Mouse (Mus musculus) cerebellum, adult 9-11 months (tissue): ENCODE data around the gene Prkg2.

Experiments
- DNase-seq: peaks from one replicate; pipeline ENCODE4 v3.0.0; 2022

Prkg2 gene

DNA sequence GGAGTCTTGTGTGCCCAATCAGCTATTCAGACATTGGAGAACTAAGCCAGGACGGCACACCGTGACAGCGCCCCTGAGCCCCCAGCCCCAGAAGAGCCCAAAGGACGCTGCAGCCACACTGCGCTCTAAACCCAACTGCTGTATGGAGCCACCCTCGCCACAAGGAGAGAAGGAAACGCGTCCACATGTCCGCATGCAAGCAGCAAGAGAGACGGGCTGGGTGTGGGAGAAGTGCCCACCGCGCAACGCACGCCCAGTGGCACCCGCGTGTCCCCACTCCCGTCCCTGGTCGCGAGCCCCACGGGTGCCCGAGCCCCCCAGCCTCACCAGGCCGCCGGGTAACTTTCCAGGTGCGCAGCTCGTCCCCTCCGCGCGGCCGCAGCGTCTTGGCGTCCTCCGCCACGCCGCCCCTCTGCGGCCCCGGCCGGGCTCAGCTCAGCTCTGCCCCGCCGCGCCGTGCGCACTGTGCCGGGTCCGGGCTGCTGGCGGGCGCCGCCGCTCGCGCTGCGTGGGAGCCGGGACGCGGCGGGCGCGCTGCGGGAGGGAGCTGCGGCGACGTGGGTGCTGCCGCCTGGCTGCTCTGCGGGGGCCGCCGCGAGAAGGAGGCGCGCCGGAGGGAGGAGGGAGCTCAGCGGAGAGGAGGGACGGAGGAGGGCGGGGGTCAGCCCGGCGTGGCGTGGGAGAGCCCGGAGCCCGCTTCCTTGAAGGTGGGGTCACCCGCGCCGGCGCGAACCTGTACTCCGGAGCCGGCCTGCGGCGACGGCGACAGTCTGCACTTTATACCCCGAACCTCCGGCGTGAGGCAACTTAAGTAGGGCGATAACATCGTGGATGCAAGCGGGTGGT is at the start of gene Prkg2:
Gene Prkg2, minus strand, starts transcription at position 756 of the 846 bp plus-strand sequence.
- no peak for DNase-seq

DNA sequence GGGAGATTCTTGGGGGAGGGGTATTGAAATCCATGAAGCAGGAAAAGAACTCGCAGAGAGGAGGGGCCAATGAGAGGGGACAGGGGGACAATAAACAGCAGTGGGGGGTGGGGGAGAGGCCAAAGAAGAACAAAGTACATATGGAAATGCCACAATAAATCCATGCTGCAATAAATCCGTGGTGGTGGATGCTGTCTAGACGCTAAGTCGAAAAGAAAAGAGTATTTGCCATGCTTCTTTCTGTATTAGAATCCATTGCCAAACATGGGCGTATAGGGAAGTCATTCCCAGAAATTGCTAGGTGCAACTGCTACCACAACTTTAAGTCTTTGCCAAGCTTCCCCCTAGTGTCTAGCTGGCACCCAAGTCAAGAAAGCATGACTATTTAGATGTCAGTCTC is 46.8 kb upstream of the Prkg2 start:
- no peak for DNase-seq

GRCm38 (mm10) chr5:99078375-99078774 is 41.2 kb upstream of the Prkg2 start:
- no peak for DNase-seq

GRCm38 (mm10) chr5:99068391-99068790 is 31.2 kb upstream of the Prkg2 start:
- DNase-seq = no peak

GRCm38 (mm10) chr5:99062582-99062981 is 25.4 kb upstream of the Prkg2 start:
- no peak for DNase-seq

DNA sequence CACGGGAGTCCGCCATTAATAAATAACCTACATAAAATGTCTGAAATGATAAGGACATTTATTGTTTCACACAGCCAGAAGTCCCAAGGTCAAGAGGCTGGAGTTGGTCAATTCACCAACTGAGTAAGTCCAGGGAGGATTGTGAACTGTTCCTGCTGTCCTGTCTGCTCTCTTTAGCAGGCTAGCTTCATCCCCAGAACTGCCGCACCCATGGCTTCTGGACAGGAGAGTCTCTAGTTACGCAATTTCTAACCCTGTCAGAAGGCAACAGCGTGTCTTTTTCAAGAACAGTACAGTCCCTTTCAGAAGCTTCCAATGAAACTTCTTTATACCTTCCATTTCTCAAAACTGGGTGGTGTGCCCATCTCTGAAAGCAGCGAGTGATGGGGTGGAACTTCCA is 1.9 kb upstream of the Prkg2 start:
- no peak for DNase-seq

GRCm38 (mm10) chr5:99037442-99037811 is 276 bp upstream of the Prkg2 start:
- DNase-seq = no peak

- no peak for DNase-seq
Measured at GRCm38 (mm10) chr5:99035961-99036360, 1.2 kb downstream of the Prkg2 start.

DNA sequence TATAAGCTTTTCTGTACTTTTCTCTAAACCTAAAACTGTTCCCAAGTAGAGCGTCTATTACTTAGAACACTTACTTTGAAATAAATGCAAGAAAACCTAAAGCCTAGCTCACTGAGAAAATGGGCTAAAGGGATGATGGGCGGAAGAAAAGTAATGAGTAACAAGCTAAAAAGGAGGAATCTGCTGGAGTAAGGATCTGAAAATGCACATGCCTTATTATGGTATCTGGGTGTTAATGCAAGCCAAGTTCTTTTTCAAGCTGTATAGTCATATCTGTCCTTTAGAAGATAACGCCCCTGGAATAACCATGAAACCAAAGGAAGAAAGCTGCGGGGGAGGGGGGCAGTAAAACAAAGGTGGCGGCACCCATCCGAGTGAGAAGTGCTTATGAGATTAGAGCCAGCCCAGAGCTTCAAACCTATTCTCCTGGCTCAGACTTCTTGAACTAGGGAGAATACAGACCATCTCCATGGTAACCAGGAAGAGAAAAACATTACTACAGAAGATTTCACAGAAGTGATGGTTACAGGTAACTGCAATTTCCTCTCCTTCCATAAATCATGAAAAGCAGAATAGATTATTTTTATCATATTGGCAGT is 5.5 kb downstream of the Prkg2 start:
- no peak for DNase-seq

DNA sequence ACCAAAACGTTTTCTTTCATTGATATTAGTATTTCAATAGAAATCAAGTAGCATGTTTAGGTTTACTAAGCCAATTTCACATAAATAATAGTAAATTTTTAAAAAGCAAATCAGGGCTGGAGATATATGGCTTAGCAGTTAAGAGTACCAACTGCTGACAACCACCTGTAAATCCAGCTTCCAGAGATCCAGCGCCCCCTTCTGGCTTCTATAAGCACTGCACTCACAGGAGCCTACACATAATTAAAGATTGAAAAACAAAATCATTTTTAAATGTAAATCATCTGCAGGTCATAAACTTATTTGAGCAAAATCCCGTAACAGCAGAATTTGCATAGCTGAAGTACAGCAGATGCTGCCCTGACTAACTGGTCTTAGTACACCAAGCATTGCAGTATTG is 10.8 kb downstream of the Prkg2 start:
- DNase-seq = no peak

- DNase-seq = no peak
Measured at GRCm38 (mm10) chr5:99019709-99020108, 17.4 kb downstream of the Prkg2 start.

GRCm38 (mm10) chr5:99015140-99015539 is 22.0 kb downstream of the Prkg2 start:
- DNase-seq = no peak

DNA sequence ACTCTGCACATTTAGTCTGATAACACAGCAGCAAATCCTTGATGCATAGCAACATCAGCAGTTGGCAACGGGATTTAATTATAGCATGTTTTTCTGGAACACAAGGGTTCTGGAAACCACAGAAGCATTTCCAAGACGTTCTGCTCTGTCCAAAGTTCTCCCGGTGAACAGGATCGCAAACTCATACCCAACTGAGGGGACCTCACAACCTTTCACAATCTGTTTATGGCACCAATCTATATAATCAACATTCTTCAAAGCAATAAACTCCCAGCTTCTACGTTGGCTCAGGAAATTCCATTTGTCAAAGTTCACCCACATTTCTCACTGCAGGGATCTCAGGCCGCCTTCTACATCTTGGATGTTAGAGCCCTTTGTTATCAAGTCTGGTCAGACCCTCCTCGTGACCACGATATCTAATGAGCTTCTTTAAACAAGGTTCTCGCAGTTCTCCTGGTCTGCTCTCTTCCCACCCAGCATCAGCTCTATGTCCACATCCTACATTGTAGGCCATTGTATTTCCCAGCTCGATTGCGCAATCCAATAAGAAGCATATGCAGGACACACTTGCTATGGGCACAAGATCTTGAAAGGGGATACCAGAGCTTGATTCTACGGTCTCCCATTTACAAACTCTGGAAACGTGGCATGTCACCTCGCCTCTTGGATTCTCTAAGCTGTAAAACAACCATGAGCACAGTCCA is 26.6 kb downstream of the Prkg2 start:
- DNase-seq = no peak

- DNase-seq = no peak
Measured at GRCm38 (mm10) chr5:98998104-98998503, 39.0 kb downstream of the Prkg2 start.

- DNase-seq = no peak
Measured at GRCm38 (mm10) chr5:98995767-98996166, 41.4 kb downstream of the Prkg2 start.

GRCm38 (mm10) chr5:98991600-98991999 is 45.6 kb downstream of the Prkg2 start:
- no peak for DNase-seq

DNA sequence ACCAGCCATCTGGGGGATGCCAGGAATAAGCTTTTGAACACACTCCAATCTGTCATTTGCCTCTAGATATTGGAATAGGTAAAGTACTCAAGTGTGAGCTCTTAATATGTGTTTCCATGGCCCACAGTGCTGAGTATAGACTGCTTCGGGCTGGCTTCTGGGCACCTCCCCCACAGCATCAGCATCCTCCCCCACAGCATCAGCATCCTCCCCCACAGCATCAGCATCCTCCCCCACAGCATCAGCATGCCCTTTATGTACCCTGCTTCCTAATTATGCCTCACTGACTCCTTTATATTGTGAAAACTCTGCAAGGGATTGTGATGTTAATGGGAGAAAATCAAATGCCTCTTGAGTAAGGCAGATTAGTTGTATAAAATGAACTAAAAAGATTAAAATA is 49.5 kb downstream of the Prkg2 start:
- no peak for DNase-seq

DNA sequence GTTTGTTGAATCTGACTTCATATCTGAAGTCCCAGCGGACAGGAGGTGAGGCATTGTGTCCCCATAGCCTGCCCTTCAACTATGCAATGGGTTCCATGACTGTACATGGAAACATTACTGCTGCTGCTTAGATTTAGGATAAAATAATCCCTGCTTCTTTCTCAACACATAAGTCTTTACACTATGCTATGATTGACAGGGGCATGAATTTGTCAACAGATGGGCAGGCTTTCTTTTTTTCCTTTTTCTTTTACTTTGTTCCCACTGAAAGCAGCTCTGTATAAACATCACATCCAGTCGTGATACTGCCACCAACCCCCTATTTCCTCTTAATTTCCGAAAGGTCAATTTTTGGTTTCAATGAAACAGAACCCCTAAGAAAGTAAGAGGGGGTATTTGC is 50.0 kb downstream of the Prkg2 start:
- DNase-seq = no peak

DNA sequence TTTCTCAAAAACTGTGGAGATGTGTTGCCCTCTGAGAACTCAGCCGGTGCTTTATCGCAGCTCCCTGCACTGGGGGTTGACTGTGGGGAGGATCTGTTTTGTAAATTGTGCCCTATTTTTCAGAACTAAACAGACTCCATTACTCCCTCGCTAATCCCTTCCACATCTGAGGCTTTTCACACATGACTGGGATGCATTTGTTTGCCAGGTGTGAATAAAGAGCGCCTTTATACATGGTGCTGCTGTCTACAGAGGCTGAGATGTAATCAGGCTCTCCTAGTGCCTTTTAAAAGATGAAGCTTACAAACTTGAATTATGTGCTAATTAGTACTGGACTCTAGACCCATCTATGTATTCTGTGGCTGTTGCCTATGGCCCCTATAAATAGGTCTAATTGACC is 50.7 kb downstream of the Prkg2 start:
- DNase-seq = no peak

DNA sequence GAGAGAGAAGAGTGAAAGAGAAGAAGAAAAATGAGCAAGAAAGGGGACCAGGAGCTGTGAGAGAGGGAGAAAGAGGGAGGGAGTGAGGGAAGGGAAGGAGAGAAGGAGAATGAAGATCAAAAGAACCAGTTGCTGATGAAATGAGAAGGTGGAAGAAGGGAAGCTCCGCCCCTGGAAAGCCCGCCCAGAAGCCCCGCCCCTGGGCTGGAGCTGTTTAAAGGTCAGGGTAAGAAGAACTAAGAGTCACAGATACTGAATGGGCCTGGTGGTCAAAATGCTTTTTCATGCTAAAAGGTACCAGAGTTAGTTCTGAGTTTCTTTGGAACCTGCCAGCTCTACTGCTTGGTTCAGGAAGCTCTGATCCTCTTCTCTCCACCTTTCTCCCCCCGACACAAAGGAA is 51.1 kb downstream of the Prkg2 start:
- no peak for DNase-seq

DNA sequence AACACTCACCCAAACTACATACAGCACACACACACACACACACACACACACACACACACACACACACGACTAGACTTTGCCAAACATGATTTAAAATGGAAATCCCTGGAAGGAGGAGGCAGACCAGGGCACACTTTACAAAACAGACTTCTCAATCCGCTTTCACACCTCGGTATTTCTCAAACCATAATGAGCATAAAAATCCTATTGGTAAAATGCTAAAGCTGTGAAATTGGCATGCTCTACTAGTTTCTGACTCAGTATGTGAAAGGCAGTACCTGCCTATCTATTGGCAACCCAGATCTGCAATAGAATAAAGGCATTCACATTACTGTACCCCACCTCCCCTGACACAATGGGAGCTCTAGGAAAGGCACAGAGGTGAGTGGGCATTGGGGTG is 52.1 kb downstream of the Prkg2 start:
- no peak for DNase-seq

DNA sequence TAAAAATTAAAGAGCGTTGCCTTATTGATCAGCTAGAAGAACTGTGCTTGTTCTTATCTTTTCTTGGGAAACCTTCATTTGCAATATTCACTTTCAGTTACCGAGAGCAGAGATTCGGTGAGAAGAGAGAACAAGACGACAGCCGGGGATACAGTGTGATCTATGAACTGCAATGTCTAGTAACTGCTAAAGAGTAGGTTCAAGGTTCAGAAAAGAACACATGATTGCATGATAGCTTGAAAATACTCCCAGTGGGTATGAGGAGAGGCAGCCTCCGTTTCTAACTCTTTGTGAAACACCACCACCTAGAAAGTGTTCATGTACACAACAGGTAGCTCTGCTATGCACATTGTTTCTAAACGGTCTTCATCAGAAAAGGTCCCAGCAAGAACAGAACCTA is 55.8 kb downstream of the Prkg2 start:
- DNase-seq = no peak

DNA sequence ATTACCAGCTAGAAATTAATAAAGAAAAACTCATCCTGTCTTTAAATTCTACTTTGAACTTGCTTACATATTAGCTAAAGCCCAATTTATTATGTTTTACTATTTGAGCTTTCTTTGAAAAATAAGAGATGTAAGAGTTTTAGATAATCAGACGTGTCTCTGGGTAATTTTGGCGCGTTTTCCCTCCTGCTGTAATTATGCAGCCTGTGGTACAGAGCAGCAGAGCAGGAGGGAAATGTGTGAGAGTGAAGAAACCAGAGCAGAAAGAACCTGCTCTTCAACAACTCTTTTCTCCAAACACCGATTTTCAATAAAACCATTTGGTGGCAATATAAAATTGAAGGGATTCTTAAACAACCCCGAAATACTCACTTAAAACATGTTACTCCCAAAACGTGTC is 58.8 kb downstream of the Prkg2 start:
- no peak for DNase-seq
